Mouse (Mus musculus) adrenal gland, adult 2 months (tissue): ENCODE data around the gene Ercc1. TPM values are rescaled to one million over a fixed set of nuclear protein-coding genes. Genes with fewer than 3 reads are reported as not detected.

ENCODE experiments used
- DNase-seq: peaks from one replicate; pipeline ENCODE4 v3.0.0; 2021
- polyA plus RNA-seq: library from polyadenylated mRNA; depleted of rRNA; stranded (reverse); fragments of >200 nt; gene quantifications from 2 replicates; pipeline ENCODE4 v1.2.3, GENCODE M21; 2012
- total RNA-seq, 2 experiments: library from RNA; stranded (reverse); gene quantifications; 2 replicates each; pipeline ENCODE4 v1.2.3; 2021

Ercc1 gene
- total and polyA plus RNA-seq, 3 experiments: 36.5 to 40.8 (median 37.8) TPM

GRCm38 (mm10) chr7:19365376-19365775, 20.8 kb downstream of the Ercc1 start:
- no peak for DNase-seq

GRCm38 (mm10) chr7:19368380-19368779, 23.8 kb downstream of the Ercc1 start:
- DNase-seq: peak; percentile 80

- DNase-seq: peak; percentile 66
These were observed 25.3 kb downstream of the Ercc1 start for GRCm38 (mm10) chr7:19369823-19370425.

GRCm38 (mm10) chr7:19373367-19373766, 28.8 kb downstream of the Ercc1 start:
- DNase-seq: no peak

- no peak for DNase-seq
These were observed 30.8 kb downstream of the Ercc1 start for GRCm38 (mm10) chr7:19375368-19375767.

GRCm38 (mm10) chr7:19376019-19376418, 31.4 kb downstream of the Ercc1 start:
- no peak for DNase-seq

GRCm38 (mm10) chr7:19378049-19378448, 33.5 kb downstream of the Ercc1 start:
- DNase-seq: no peak

- DNase-seq: peak; percentile 99
These were observed 37.0 kb downstream of the Ercc1 start, which contains the start of gene Ercc2 for GRCm38 (mm10) chr7:19381377-19382165. Gene Ercc2, plus strand, starts transcription at chr7:19382010.

- DNase-seq: no peak
These were observed 37.6 kb downstream of the Ercc1 start for GRCm38 (mm10) chr7:19382166-19382541.

- no peak for DNase-seq
These were observed 39.1 kb downstream of the Ercc1 start for GRCm38 (mm10) chr7:19383708-19384107.

GRCm38 (mm10) chr7:19388699-19389413, 44.3 kb downstream of the Ercc1 start:
- DNase-seq: no peak

GRCm38 (mm10) chr7:19394484-19394883, 49.9 kb downstream of the Ercc1 start:
- DNase-seq: no peak

GRCm38 (mm10) chr7:19399496-19400280, 55.1 kb downstream of the Ercc1 start:
- DNase-seq: peak; percentile 84

GRCm38 (mm10) chr7:19400946-19401345, 56.4 kb downstream of the Ercc1 start:
- DNase-seq: no peak

GRCm38 (mm10) chr7:19402535-19403112, 58.0 kb downstream of the Ercc1 start:
- DNase-seq: no peak

- peak; percentile 68 for DNase-seq
These were observed 59.2 kb downstream of the Ercc1 start, which contains the start of gene Klc3 for GRCm38 (mm10) chr7:19403731-19404296. Gene Klc3, minus strand, starts transcription at chr7:19404104.

- no peak for DNase-seq
These were observed 59.9 kb downstream of the Ercc1 start, which contains the start of gene Ckm for GRCm38 (mm10) chr7:19404476-19404875. Gene Ckm, plus strand, starts transcription at chr7:19404776.

- peak; percentile 81 for DNase-seq
These were observed 60.8 kb downstream of the Ercc1 start for GRCm38 (mm10) chr7:19405417-19405816.
